Mouse (Mus musculus) thymus, adult 2 months (tissue): Measurements from ENCODE around the gene Zw10. TPM values are rescaled to one million over a fixed set of nuclear protein-coding genes. Genes with fewer than 3 reads are reported as not detected.

ENCODE experiments used
- DNase-seq: peaks from one replicate; pipeline ENCODE4 v3.0.0; 2021
- H3K27ac ChIP-seq: fragments of 200-500 bp; 2 replicates; pipeline ENCODE4 v1.5.1; 2012; ENCODE audit warnings: low read length, control low read depth; ENCODE audit not compliant: control insufficient read depth, insufficient read depth
- H3K27me3 ChIP-seq: fragments of 200-500 bp; 2 replicates; pipeline ENCODE4 v1.6.1; 2012; ENCODE audit warnings: mild to moderate bottlenecking, low read length, moderate library complexity, mixed read lengths; ENCODE audit not compliant: control insufficient read depth, insufficient read depth
- H3K36me3 ChIP-seq: fragments of 200-500 bp; 2 replicates; pipeline ENCODE4 v1.6.1; 2012; ENCODE audit warnings: mild to moderate bottlenecking, low read length, moderate library complexity; ENCODE audit not compliant: control insufficient read depth, insufficient read depth
- H3K4me1 ChIP-seq: fragments of 200-500 bp; replicated peaks from 2 replicates; pipeline ENCODE4 v1.6.1; 2012; ENCODE audit warnings: low read length; ENCODE audit not compliant: control insufficient read depth, insufficient read depth
- H3K4me3 ChIP-seq: fragments of 200-500 bp; 2 replicates; pipeline ENCODE4 v1.5.1; 2012; ENCODE audit warnings: mild to moderate bottlenecking, low read length, control low read depth, moderate library complexity; ENCODE audit not compliant: control insufficient read depth, insufficient read depth
- CTCF ChIP-seq: fragments of 200-500 bp; IDR thresholded peaks from 2 replicates; pipeline ENCODE4 v1.5.1; 2012; ENCODE audit warnings: mild to moderate bottlenecking, control low read depth, low read length, moderate library complexity, borderline replicate concordance; ENCODE audit not compliant: control insufficient read depth, poor library complexity, insufficient read depth; ENCODE audit errors: extremely low read depth
- POLR2A ChIP-seq: fragments of 200-500 bp; IDR thresholded peaks from 2 replicates; pipeline ENCODE4 v1.6.1; 2012; ENCODE audit warnings: mild to moderate bottlenecking, low read length, control low read depth, moderate library complexity; ENCODE audit not compliant: control insufficient read depth, poor library complexity, insufficient read depth; ENCODE audit errors: extremely low read depth
- WGBS: fragments of 180-500 bp; shearing (Covaris S2); methylation state at CpG from one replicate; pipeline ENCODE4 v1.1.7; 2018; 5-methylcytosine and 5-hydroxymethylcytosine counted together
- polyA plus RNA-seq: library from polyadenylated mRNA; depleted of rRNA; stranded (reverse); fragments of >200 nt; gene quantifications from 2 replicates; pipeline ENCODE4 v1.2.3, GENCODE M21; 2012; rRNA removed

Zw10 gene
- polyA plus RNA-seq, 1 experiment, result 31.2 TPM

GRCm38 (mm10) chr9:49125706-49126105 lies 70.3 kb downstream of the Zw10 start:
- DNase-seq, result no peak
- no peak overlapping the region for H3K4me3 ChIP-seq
- H3K4me1 ChIP-seq, result no peaks in the 10 kb centered on the region
- no peaks in the 10 kb centered on the region for H3K27me3 ChIP-seq
- WGBS, result 87% methylated on average over 7 of the region's 7 CpGs
- H3K36me3 ChIP-seq, result no peaks in the 10 kb centered on the region
- no peak for TF ChIP-seq CTCF
- TF ChIP-seq POLR2A, result no peak
- H3K27ac ChIP-seq, result no peak overlapping the region

Other genes starting within 250 kb of the Zw10 start
- 3.7 and 4.1 TPM in 2 replicates for gene Zbtb16, start 219.4 kb upstream of the Zw10 start, polyA plus RNA-seq
- 0.16 and 0.19 TPM in 2 replicates for gene Htr3a, start 144.5 kb upstream of the Zw10 start, polyA plus RNA-seq
- gene Htr3b, start 90.6 kb upstream of the Zw10 start, polyA plus RNA-seq, result not detected in 2 replicates
- 17.9 and 19.6 TPM in 2 replicates for gene Usp28, start 70.2 kb upstream of the Zw10 start, polyA plus RNA-seq
- 0.11 and 0.12 TPM in 2 replicates for gene Tmprss5, start 25.6 kb downstream of the Zw10 start, polyA plus RNA-seq
- 0.22 and 0.30 TPM in 2 replicates for gene Gm4894, start 194.9 kb downstream of the Zw10 start, polyA plus RNA-seq